Comparison of ENCODE assay signal across 25 mouse cellular contexts in genomic region chr4:93344357-93344756, GRCm38 (mm10).
"Had no signal": no experiment of that assay in that cellular context is flagged by ENCODE, and none has a peak within 500 bp of the region (broad histone marks: within the 10 kb centered on the region; RNA-seq: fewer than 3 reads in every experiment).

No protein-coding gene starts in this region.

- H3K4me3 ChIP-seq: layer of hippocampus, adult 2 months; limb, embryonic 12.5 days; limb, embryonic 15.5 days; midbrain, embryonic 12.5 days; midbrain, embryonic 15.5 days; neural tube, embryonic 12.5 days; neural tube, embryonic 15.5 days; stomach, embryonic 15.5 days had no signal

- H3K9me3 ChIP-seq: limb, embryonic 12.5 days; limb, embryonic 15.5 days; midbrain, embryonic 12.5 days; midbrain, embryonic 15.5 days; neural tube, embryonic 12.5 days; neural tube, embryonic 15.5 days; stomach, embryonic 15.5 days had no signal

- ATAC-seq: liver, postnatal 0 days; lung, postnatal 0 days; midbrain, embryonic 15.5 days had no signal

- H3K4me1 ChIP-seq: limb, embryonic 12.5 days; limb, embryonic 15.5 days; midbrain, embryonic 12.5 days; midbrain, embryonic 15.5 days; neural tube, embryonic 12.5 days; neural tube, embryonic 15.5 days; stomach, embryonic 15.5 days had no signal

- H3K27me3 ChIP-seq: limb, embryonic 12.5 days; limb, embryonic 15.5 days; midbrain, embryonic 12.5 days; midbrain, embryonic 15.5 days; neural tube, embryonic 12.5 days; neural tube, embryonic 15.5 days; stomach, embryonic 15.5 days had no signal

- H3K9ac ChIP-seq: limb, embryonic 12.5 days; limb, embryonic 15.5 days; liver, embryonic 14.5 days; liver, postnatal 0 days; lung, embryonic 14.5 days; midbrain, embryonic 12.5 days; midbrain, embryonic 15.5 days; neural tube, embryonic 12.5 days; neural tube, embryonic 15.5 days; stomach, embryonic 15.5 days had no signal

- H3K36me3 ChIP-seq: limb, embryonic 12.5 days; limb, embryonic 15.5 days; midbrain, embryonic 12.5 days; midbrain, embryonic 15.5 days; neural tube, embryonic 12.5 days; neural tube, embryonic 15.5 days; stomach, embryonic 15.5 days had no signal

- DNase-seq: kidney, adult 18-20 months; kidney, adult 9 months; kidney, postnatal 14 days; kidney, postnatal 4 days; layer of hippocampus, adult 9-11 months; left cerebral cortex, postnatal 4 days; liver, postnatal 0 days; lung, embryonic 14.5 days; right cerebral cortex, adult 18-20 months; right cerebral cortex, postnatal 14 days; right cerebral cortex, postnatal 4 days; thymus, adult 2 months; thymus, postnatal 14 days; thymus, postnatal 4 days had no signal

- H3K27ac ChIP-seq: layer of hippocampus, adult 2 months; limb, embryonic 12.5 days; limb, embryonic 15.5 days; liver, embryonic 14.5 days; macrophage; midbrain, embryonic 12.5 days; midbrain, embryonic 15.5 days; neural tube, embryonic 12.5 days; neural tube, embryonic 15.5 days; stomach, embryonic 15.5 days had no signal
